Mouse (Mus musculus) ES-E14 (cell line): ENCODE data around the gene Ltb4r1.

Experiments
- CHD2 ChIP-seq: IDR thresholded peaks from 2 replicates; pipeline ENCODE4 v1.6.1; 2014; ENCODE audit warnings: mild to moderate bottlenecking, low read depth, low read length, inconsistent platforms
- HCFC1 ChIP-seq: IDR thresholded peaks from 2 replicates; pipeline ENCODE4 v1.6.1; 2012; ENCODE audit warnings: low read length, inconsistent platforms, borderline replicate concordance; ENCODE audit not compliant: insufficient read depth
- ZC3H11A ChIP-seq: IDR thresholded peaks from 2 replicates; pipeline ENCODE4 v1.6.1; 2012; ENCODE audit warnings: low read depth, mild to moderate bottlenecking, inconsistent platforms, low read length, borderline replicate concordance
- ZNF384 ChIP-seq: IDR thresholded peaks from 2 replicates; pipeline ENCODE4 v1.6.1; 2012; ENCODE audit warnings: low read depth, low read length, inconsistent platforms

DNA sequence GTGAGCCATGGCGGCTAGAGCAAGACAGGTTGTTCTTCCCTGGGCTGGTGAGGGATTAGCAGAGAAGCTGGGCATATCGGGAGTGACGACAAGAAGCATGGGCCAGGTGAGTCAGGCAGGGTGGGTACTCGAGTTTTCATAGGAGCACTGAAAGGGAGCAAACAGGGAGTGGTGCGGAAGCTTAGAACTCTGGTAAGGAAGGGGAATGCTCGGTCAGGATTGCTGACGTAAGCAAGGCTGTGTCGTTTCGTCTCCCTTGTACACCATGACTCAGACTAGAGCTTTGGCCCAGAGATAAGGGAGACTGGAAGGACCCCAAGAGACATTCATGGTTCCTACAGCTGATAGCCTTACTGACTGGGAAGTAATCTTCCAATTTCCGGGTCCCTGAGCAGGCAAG is 31.9 kb upstream of the Ltb4r1 start:
- TF ChIP-seq HCFC1 (no peak), ZNF384 (no peak), ZC3H11A (no peak), CHD2 (no peak)
